Mouse (Mus musculus) midbrain, embryonic 10.5 days (tissue): ENCODE results near the gene B3gntl1. TPM values are rescaled to one million over a fixed set of nuclear protein-coding genes. Genes with fewer than 3 reads are reported as not detected.

ENCODE experiments used
- DNase-seq: peaks from one replicate; pipeline ENCODE4 v3.0.0-alpha.2; 2017; ENCODE audit warnings: low spot score
- H3K27ac ChIP-seq: fragments of 300-500 bp; sonication (generic); replicated peaks from 2 replicates; pipeline ENCODE4 v1.5.1; 2016; ENCODE audit warnings: mild to moderate bottlenecking
- H3K27me3 ChIP-seq: fragments of 300-500 bp; sonication (generic); 2 replicates; pipeline ENCODE4 v1.6.1; 2016; ENCODE audit warnings: low read depth, mild to moderate bottlenecking; ENCODE audit not compliant: poor library complexity, severe bottlenecking
- H3K36me3 ChIP-seq: fragments of 300-500 bp; sonication (generic); 2 replicates; pipeline ENCODE4 v1.6.1; 2016; ENCODE audit warnings: mild to moderate bottlenecking, moderate library complexity
- H3K4me1 ChIP-seq: fragments of 300-500 bp; sonication (generic); 2 replicates; pipeline ENCODE4 v1.6.1; 2016
- H3K4me3 ChIP-seq: fragments of 300-500 bp; sonication (generic); 2 replicates; pipeline ENCODE4 v1.5.1; 2016; ENCODE audit warnings: mild to moderate bottlenecking, moderate library complexity
- H3K9me3 ChIP-seq: fragments of 300-500 bp; sonication (generic); replicated peaks from 2 replicates; pipeline ENCODE4 v1.6.1; 2016; ENCODE audit warnings: mild to moderate bottlenecking
- WGBS: fragments of 180-500 bp; shearing (Covaris S2); methylation state at CpG from one replicate; pipeline ENCODE4 v1.1.7; 2016; 5-methylcytosine and 5-hydroxymethylcytosine counted together
- polyA plus RNA-seq: library from polyadenylated mRNA; unstranded; fragments of >200 nt; fragmentation: Nextera tagmentation; extraction: Ambion mirVana; gene quantifications from 2 replicates; pipeline ENCODE4 v1.2.1, GENCODE M21; 2016

B3gntl1 gene
- polyA plus RNA-seq, 1 experiment from 2014 or later: 7.2 TPM

DNA sequence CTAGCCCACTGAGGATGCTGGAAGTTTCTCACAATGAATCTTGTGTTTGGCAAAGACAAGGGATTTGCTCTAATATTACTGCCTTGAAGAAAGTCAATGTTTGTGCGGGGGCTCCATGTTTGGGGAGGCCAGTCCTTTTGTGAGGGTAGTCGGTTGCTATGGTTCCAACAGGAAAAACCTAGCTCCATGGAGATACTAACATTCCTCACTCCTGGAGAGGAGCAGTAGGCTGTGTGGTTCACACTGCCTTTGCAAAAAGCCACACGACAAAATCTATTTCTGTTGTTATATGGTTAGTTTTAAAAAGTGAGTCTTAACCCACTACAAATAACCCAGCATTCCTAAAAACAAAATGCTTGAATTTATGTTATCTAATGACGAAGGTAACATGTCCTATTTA, 19.3 kb downstream of the B3gntl1 start:
- Histone ChIP-seq H3K4me3 (no peak overlapping the region), H3K36me3 (0 out of 2 replicates have a peak, but pooled peaks cover 3% of the 10 kb centered on the region), H3K4me1 (peaks cover 8% of the 10 kb centered on the region; the same call in 1 of the 2 replicates), H3K9me3 (no peaks in the 10 kb centered on the region), H3K27ac (no peak overlapping the region), H3K27me3 (no peaks in the 10 kb centered on the region)
- 75% methylated on average over 4 of the region's 4 CpGs for WGBS
- no peak for DNase-seq

DNA sequence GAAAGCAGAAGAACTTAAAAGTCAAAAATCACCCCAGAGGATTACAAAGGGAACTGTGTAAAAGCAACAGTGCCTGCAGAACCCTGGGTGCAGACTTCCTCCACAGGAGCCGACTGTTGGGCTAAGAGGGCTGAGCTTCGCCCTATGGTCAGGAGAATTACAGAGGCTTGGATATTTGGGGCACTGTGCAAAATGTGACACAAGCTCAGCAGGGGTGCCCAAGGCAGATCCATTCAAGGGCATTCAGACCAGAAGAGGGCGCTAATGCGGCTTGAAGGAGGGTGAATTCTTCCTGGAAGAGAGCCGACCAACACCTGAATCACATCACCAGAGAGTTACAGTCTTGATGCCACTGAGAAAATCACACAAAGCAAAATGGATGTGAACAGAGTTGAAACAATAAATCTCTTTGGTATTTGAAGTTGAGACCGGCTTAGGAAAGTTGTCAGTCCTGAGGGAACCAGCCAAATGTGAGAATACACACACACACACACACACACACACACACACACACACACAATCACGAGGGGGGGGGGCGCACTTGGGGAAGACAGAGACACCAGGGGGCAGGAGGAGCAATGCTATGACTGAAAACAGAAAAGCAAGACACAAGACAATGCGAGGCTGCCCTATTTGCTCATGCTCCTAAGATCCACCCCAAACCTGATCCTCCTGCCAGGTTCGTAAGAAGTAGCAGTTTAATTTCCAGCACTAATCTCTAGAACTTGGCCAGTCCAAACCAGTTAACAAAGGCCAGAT, 20.2 kb downstream of the B3gntl1 start:
- 0 out of 2 replicates have a peak, but pooled peaks cover 3% of the 10 kb centered on the region for H3K36me3 ChIP-seq
- DNase-seq: peak; percentile 39
- peak overlapping the region; percentile 47; the same call in 1 of the 2 replicates for H3K27ac ChIP-seq
- H3K27me3 ChIP-seq: no peaks in the 10 kb centered on the region
- no peak overlapping the region for H3K4me3 ChIP-seq
- H3K9me3 ChIP-seq: no peaks in the 10 kb centered on the region
- peaks cover 8% of the 10 kb centered on the region; the same call in 1 of the 2 replicates for H3K4me1 ChIP-seq
- WGBS: 56% methylated on average over 10 of the region's 10 CpGs

DNA sequence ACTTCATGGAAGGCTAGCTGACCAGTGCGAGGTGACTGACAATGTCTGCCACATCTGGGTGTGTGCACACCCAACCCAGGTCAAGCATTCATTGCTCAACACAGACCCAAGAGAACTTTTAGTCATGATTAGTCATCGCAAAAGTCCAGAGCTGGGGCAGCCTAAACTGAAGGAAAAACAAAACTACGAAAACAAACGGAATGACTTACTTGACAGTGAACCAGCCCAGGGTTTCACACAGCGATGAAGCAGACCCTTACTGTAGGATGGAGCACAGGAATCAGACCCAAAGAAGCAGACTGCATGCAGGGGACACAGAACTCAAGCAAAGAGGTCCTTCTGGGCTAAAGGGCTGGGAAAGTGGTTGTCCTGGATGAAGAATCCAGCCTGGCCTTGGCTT, 21.0 kb downstream of the B3gntl1 start:
- Histone ChIP-seq H3K36me3 (0 out of 2 replicates have a peak, but pooled peaks cover 5% of the 10 kb centered on the region), H3K27me3 (no peaks in the 10 kb centered on the region), H3K9me3 (no peaks in the 10 kb centered on the region), H3K27ac (no peak overlapping the region), H3K4me3 (no peak overlapping the region), H3K4me1 (peaks cover 8% of the 10 kb centered on the region; the same call in 1 of the 2 replicates)
- no peak for DNase-seq
- 91% methylated on average over 5 of the region's 5 CpGs for WGBS

DNA sequence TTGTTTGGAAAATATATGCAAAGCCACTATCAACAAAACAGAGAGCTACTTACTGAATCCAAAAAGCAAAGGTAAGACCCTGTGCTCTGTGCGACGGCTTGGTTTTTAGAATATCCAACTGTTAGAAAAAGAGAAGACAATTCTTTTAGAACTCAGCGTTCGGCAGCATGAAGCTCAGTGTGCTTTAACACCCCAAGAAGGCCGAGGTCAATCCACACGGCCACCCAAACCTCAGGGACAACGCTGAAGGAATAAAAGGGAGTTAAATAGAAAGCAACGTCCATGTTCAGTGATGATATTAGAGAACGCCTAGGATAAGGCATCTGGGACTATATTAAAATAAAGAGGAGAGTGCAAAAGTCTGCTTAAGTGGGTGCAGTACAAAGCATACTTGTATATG, 21.4 kb downstream of the B3gntl1 start:
- Histone ChIP-seq H3K4me1 (peaks cover 8% of the 10 kb centered on the region; the same call in 1 of the 2 replicates), H3K4me3 (no peak overlapping the region), H3K27me3 (no peaks in the 10 kb centered on the region), H3K9me3 (no peaks in the 10 kb centered on the region), H3K36me3 (0 out of 2 replicates have a peak, but pooled peaks cover 6% of the 10 kb centered on the region), H3K27ac (no peak overlapping the region)
- no peak for DNase-seq
- 93% methylated on average over 9 of the region's 9 CpGs for WGBS

DNA sequence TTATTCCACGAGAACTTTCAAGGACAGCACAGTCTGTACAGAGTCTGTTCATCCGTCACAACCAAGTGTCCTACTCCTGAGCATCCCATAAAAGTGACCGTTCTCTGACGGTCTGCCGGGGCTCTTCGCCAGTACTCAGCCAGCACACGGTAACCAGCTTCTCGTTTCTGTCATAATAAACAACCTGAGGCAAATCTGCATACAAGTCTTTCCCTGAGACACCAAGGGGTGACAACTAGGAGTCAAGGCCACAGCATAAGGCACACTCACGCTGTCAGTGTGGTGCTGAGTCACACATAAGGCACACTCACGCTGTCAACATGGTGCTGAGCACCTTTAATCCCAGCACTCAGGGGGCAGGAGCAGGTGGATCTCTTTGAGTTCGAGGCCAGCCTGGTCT, 22.3 kb downstream of the B3gntl1 start:
- H3K9me3 ChIP-seq: no peaks in the 10 kb centered on the region
- 0 out of 2 replicates have a peak, but pooled peaks cover 6% of the 10 kb centered on the region for H3K36me3 ChIP-seq
- no peak overlapping the region for H3K4me3 ChIP-seq
- H3K27ac ChIP-seq: no peak overlapping the region
- H3K4me1 ChIP-seq: peaks cover 8% of the 10 kb centered on the region; the same call in 1 of the 2 replicates
- H3K27me3 ChIP-seq: no peaks in the 10 kb centered on the region
- no peak for DNase-seq
- 94% methylated on average over 11 of the region's 11 CpGs for WGBS

DNA sequence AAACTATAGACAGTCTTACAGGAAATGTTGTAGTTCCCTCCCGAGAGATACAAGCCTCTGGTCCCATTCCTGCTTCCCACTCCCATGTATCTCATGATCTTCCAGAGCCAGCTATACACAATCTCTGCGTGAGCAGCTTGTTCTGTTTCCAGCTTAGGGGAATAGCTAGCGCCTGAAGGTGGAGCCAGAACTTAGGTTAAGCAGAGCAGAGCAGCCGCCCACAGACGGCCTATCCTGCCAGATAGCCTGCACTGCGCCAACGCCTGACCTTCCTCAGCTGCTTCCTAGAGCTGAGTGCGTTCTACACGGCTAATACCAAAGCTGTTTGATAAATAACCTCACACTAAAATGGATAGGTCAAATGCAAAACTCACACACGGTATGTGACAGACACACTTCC, 23.1 kb downstream of the B3gntl1 start:
- Histone ChIP-seq H3K27me3 (no peaks in the 10 kb centered on the region), H3K36me3 (0 out of 2 replicates have a peak, but pooled peaks cover 6% of the 10 kb centered on the region), H3K9me3 (no peaks in the 10 kb centered on the region), H3K4me3 (no peak overlapping the region), H3K4me1 (peaks cover 8% of the 10 kb centered on the region; the same call in 1 of the 2 replicates), H3K27ac (no peak overlapping the region)
- WGBS: 85% methylated on average over 10 of the region's 10 CpGs
- DNase-seq: no peak

DNA sequence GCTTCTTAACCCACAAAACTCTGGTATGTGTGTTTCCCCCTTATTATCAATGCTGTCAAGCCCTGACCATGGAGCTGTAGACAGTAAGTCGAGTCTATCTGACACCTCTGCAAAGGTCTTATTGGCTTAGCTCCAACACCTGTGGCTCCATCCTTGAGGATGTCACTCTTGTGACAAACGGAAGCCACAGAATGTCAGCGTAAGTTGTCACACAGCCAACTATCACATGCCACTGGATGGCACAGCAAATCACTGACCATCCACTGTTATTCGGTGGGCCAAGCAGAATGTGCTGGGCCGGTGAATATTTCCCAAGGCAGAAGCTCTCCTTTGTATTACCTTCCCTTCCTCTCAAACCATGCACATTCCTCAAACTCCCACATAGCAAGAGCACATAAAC, 24.8 kb downstream of the B3gntl1 start:
- H3K27me3 ChIP-seq: no peaks in the 10 kb centered on the region
- no peaks in the 10 kb centered on the region for H3K4me1 ChIP-seq
- no peak overlapping the region for H3K27ac ChIP-seq
- H3K36me3 ChIP-seq: peaks cover 8% of the 10 kb centered on the region; the same call in 1 of the 2 replicates
- no peak overlapping the region for H3K4me3 ChIP-seq
- WGBS: 98% methylated on average over 5 of the region's 5 CpGs
- no peaks in the 10 kb centered on the region for H3K9me3 ChIP-seq
- DNase-seq: no peak

DNA sequence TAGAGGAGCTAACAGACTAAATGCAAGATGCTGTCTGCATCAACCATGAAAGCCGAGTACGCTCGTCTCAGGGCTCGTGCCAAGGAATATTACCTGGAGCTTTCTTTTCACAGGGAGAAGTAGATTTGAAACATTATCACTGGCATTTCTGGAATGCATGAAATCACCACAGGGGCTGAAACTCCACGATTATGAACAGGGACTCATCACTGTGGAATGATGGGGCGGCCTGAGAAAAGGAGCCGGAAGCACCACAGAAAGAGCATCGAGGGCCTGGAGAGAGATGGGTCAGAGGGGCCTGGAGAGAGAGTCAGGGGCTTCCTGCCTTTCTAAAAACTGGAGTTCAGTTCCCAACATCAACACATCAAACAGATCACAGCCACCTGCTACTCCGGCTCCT, 25.6 kb downstream of the B3gntl1 start:
- Histone ChIP-seq H3K4me3 (no peak overlapping the region), H3K4me1 (no peaks in the 10 kb centered on the region), H3K27me3 (no peaks in the 10 kb centered on the region), H3K36me3 (peaks cover 8% of the 10 kb centered on the region; the same call in 1 of the 2 replicates), H3K9me3 (no peaks in the 10 kb centered on the region), H3K27ac (no peak overlapping the region)
- no peak for DNase-seq
- 86% methylated on average over 9 of the region's 9 CpGs for WGBS

DNA sequence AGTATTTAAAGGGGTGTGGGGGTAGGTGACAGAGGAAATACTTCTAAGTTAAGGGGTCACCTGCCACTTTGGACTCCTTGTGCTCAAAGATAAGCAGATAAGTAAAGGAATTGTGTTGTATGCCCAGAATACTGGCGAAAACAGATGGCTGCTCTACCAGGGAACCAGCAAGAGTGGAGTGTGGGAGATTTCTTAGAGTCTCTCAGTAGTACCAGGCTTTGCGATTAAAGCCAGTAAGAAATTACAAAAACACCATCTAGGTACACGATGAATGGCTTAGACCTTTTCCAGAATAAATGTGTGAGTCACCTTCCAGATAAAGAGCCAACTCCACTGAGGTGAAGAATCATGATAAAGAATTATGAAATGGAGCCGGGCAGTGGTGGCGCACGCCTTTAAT, 27.6 kb downstream of the B3gntl1 start:
- 94% methylated on average over 6 of the region's 6 CpGs for WGBS
- no peak overlapping the region for H3K27ac ChIP-seq
- peaks cover 8% of the 10 kb centered on the region; the same call in 1 of the 2 replicates for H3K36me3 ChIP-seq
- no peak for DNase-seq
- no peaks in the 10 kb centered on the region for H3K27me3 ChIP-seq
- no peak overlapping the region for H3K4me3 ChIP-seq
- H3K9me3 ChIP-seq: no peaks in the 10 kb centered on the region
- no peaks in the 10 kb centered on the region for H3K4me1 ChIP-seq

DNA sequence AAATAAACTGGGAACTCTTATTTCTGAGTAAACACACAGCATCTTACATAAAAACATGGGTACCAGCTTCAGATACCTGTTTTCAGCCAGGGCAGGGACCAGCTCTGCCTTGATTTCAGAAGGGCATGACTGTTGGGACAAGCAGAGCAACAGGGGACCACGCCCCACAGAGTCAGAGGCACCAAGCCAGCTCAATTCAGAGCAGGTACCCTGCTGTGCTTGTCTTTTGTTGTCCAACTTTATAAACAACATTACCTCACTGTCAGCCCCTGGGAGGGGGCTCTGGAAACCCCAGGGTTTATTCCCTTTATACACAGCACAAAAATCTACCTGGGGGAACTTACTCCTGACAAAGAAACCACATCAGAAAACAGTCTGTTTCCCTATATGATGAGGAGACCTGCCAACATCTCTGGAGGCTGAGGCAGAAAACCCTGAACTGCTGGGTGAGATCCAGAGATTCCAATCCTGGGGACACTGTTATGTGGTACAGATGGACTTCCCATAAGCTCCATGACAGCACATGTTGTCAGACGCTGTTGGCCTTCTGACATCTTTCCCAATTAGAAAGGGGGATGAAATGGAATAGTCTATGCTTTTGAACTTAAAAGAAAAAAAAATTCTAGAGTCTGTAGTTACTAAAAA, 31.3 kb downstream of the B3gntl1 start:
- Histone ChIP-seq H3K27ac (no peak overlapping the region), H3K9me3 (no peaks in the 10 kb centered on the region), H3K36me3 (peaks cover 27% of the 10 kb centered on the region), H3K4me3 (no peak overlapping the region), H3K27me3 (no peaks in the 10 kb centered on the region), H3K4me1 (no peaks in the 10 kb centered on the region)
- DNase-seq: no peak
- WGBS: 69% methylated on average over 2 of the region's 2 CpGs

DNA sequence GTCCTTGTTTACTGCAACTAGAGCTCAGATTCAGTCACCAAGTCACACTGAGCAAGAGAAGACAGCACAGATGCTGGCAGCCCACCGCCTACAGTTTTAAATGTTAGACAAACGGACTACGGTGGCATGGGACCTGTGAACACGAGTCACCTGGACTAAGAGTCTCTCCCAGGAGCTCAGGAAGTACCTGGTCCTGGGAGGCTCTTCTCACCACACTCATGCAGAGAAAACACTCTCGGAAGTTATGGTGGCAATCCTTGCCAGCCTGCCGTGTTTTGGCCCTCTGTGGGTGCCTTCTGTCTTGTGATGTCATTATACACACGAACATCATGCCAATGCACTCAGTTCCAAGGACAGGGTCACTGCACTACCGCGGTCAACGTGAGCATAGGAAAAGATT, 36.3 kb downstream of the B3gntl1 start:
- no peaks in the 10 kb centered on the region for H3K9me3 ChIP-seq
- no peak for DNase-seq
- no peak overlapping the region for H3K27ac ChIP-seq
- H3K36me3 ChIP-seq: peaks cover 35% of the 10 kb centered on the region
- no peak overlapping the region for H3K4me3 ChIP-seq
- no peaks in the 10 kb centered on the region for H3K27me3 ChIP-seq
- WGBS: 93% methylated on average over 10 of the region's 10 CpGs
- no peaks in the 10 kb centered on the region for H3K4me1 ChIP-seq

DNA sequence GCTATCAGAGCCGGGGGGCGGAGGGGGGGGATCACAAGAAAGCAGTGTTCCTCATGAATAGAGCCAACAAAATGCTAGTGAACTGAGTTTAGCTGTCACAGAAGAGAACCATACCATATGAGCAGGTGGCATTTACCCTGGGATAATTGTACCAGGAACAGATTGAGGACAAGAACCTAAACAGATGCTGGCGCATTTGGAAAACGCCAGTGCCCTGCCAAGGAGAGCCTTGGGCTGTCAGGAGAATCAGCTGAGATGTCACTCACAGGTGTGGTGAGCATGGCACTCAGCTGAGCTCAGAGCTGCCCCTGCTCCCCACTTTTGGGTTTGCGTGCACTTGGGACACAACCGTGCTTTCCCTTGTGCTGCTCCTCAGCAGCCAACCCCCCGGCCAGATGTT, 41.5 kb downstream of the B3gntl1 start:
- H3K4me1 ChIP-seq: no peaks in the 10 kb centered on the region
- no peaks in the 10 kb centered on the region for H3K27me3 ChIP-seq
- H3K9me3 ChIP-seq: no peaks in the 10 kb centered on the region
- peaks cover 35% of the 10 kb centered on the region for H3K36me3 ChIP-seq
- 95% methylated on average over 7 of the region's 7 CpGs for WGBS
- no peak overlapping the region for H3K4me3 ChIP-seq
- DNase-seq: no peak
- H3K27ac ChIP-seq: no peak overlapping the region

DNA sequence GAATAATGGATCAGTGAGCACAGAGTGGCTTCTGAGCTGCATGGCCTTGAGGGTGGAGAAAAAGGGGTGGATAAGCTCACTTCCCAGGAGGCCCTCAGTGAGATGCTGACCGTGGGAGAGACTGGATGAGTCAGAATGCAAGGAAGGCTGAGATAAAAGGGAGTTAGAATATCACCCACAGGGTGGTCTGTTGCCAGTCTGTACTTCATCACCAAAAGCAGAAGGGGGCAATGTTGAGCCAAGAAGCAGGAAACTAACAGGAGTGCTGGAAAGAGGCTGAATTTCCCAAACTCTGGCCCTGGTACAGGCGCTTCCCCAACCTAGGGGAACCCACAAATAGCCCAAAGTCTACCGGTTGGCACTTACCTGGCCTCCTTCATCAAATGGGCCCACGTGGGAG, 42.5 kb downstream of the B3gntl1 start:
- WGBS: 78% methylated on average over 4 of the region's 4 CpGs
- Histone ChIP-seq H3K4me3 (no peak overlapping the region), H3K4me1 (no peaks in the 10 kb centered on the region), H3K27me3 (no peaks in the 10 kb centered on the region), H3K36me3 (peaks cover 31% of the 10 kb centered on the region), H3K9me3 (no peaks in the 10 kb centered on the region), H3K27ac (no peak overlapping the region)
- DNase-seq: no peak
